Mouse (Mus musculus): Measurements from ENCODE around the gene Eya4. TPM values are rescaled to one million over a fixed set of nuclear protein-coding genes. Genes with fewer than 3 reads are reported as not detected.

Eya4 gene
- polyA plus RNA-seq, 1 experiment: not detected

- Histone ChIP-seq H3K36me3 (ENCODE audit: control insufficient read depth) (no peaks in the 10 kb centered on the region), H3K9me3 (ENCODE audit: control insufficient read depth, low read length) (no peaks in the 10 kb centered on the region), H3K4me3 (replicated peaks) (no peak overlapping the region), H3K4me1 (ENCODE audit: control insufficient read depth) (no peaks in the 10 kb centered on the region), H3K27me3 (ENCODE audit: control insufficient read depth) (no peaks in the 10 kb centered on the region)
- no peak for TF ChIP-seq TAL1 (IDR thresholded peaks at IDR 0.05; ENCODE audit: low read length)
- TF ChIP-seq GATA1 (IDR thresholded peaks at IDR 0.05; ENCODE audit: low read length): no peak
These were observed 173.1 kb downstream of the Eya4 start for GRCm38 (mm10) chr10:23177347-23178046.

GRCm38 (mm10) chr10:23176666-23177346 is 173.8 kb downstream of the Eya4 start:
- TF ChIP-seq GATA1 (IDR thresholded peaks at IDR 0.05; ENCODE audit: low read length) (no peak), TAL1 (IDR thresholded peaks at IDR 0.05; ENCODE audit: low read length) (no peak)
- no peaks in the 10 kb centered on the region for H3K4me1 ChIP-seq (ENCODE audit: control insufficient read depth)
- no peaks in the 10 kb centered on the region for H3K9me3 ChIP-seq (ENCODE audit: control insufficient read depth, low read length)
- H3K4me3 ChIP-seq (replicated peaks): no peak overlapping the region
- H3K27me3 ChIP-seq (ENCODE audit: control insufficient read depth): no peaks in the 10 kb centered on the region
- H3K36me3 ChIP-seq (ENCODE audit: control insufficient read depth): no peaks in the 10 kb centered on the region

GRCm38 (mm10) chr10:23171541-23171940 is 179.0 kb downstream of the Eya4 start:
- Histone ChIP-seq H3K27me3 (ENCODE audit: control insufficient read depth) (no peaks in the 10 kb centered on the region), H3K4me1 (ENCODE audit: control insufficient read depth) (no peaks in the 10 kb centered on the region), H3K9me3 (ENCODE audit: control insufficient read depth, low read length) (no peaks in the 10 kb centered on the region), H3K4me3 (replicated peaks) (no peak overlapping the region), H3K36me3 (ENCODE audit: control insufficient read depth) (no peaks in the 10 kb centered on the region)
- TF ChIP-seq TAL1 (IDR thresholded peaks at IDR 0.05; ENCODE audit: low read length): no peak
- TF ChIP-seq GATA1 (IDR thresholded peaks at IDR 0.05; ENCODE audit: low read length): no peak

GRCm38 (mm10) chr10:23165089-23165642 is 185.4 kb downstream of the Eya4 start:
- TF ChIP-seq TAL1 (IDR thresholded peaks at IDR 0.05; ENCODE audit: low read length): no peak
- no peak for TF ChIP-seq GATA1 (IDR thresholded peaks at IDR 0.05; ENCODE audit: low read length)
- H3K36me3 ChIP-seq (ENCODE audit: control insufficient read depth): no peaks in the 10 kb centered on the region
- no peaks in the 10 kb centered on the region for H3K9me3 ChIP-seq (ENCODE audit: control insufficient read depth, low read length)
- no peak overlapping the region for H3K4me3 ChIP-seq (replicated peaks)
- H3K27me3 ChIP-seq (ENCODE audit: control insufficient read depth): no peaks in the 10 kb centered on the region
- no peaks in the 10 kb centered on the region for H3K4me1 ChIP-seq (ENCODE audit: control insufficient read depth)

GRCm38 (mm10) chr10:23159844-23160243 is 190.7 kb downstream of the Eya4 start:
- no peaks in the 10 kb centered on the region for H3K36me3 ChIP-seq (ENCODE audit: control insufficient read depth)
- TF ChIP-seq TAL1 (IDR thresholded peaks at IDR 0.05; ENCODE audit: low read length) (no peak), GATA1 (IDR thresholded peaks at IDR 0.05; ENCODE audit: low read length) (no peak)
- H3K27me3 ChIP-seq (ENCODE audit: control insufficient read depth): no peaks in the 10 kb centered on the region
- no peaks in the 10 kb centered on the region for H3K9me3 ChIP-seq (ENCODE audit: control insufficient read depth, low read length)
- no peaks in the 10 kb centered on the region for H3K4me1 ChIP-seq (ENCODE audit: control insufficient read depth)
- H3K4me3 ChIP-seq (replicated peaks): no peak overlapping the region

GRCm38 (mm10) chr10:23159138-23159537 is 191.4 kb downstream of the Eya4 start:
- Histone ChIP-seq H3K36me3 (ENCODE audit: control insufficient read depth) (no peaks in the 10 kb centered on the region), H3K4me1 (ENCODE audit: control insufficient read depth) (no peaks in the 10 kb centered on the region), H3K4me3 (replicated peaks) (no peak overlapping the region), H3K27me3 (ENCODE audit: control insufficient read depth) (no peaks in the 10 kb centered on the region), H3K9me3 (ENCODE audit: control insufficient read depth, low read length) (no peaks in the 10 kb centered on the region)
- no peak for TF ChIP-seq GATA1 (IDR thresholded peaks at IDR 0.05; ENCODE audit: low read length)
- TF ChIP-seq TAL1 (IDR thresholded peaks at IDR 0.05; ENCODE audit: low read length): no peak

- TF ChIP-seq TAL1 (IDR thresholded peaks at IDR 0.05; ENCODE audit: low read length): no peak
- no peak for TF ChIP-seq GATA1 (IDR thresholded peaks at IDR 0.05; ENCODE audit: low read length)
- no peaks in the 10 kb centered on the region for H3K27me3 ChIP-seq (ENCODE audit: control insufficient read depth)
These were observed 193.5 kb downstream of the Eya4 start for GRCm38 (mm10) chr10:23156866-23157625.

GRCm38 (mm10) chr10:23150401-23150800 is 200.2 kb downstream of the Eya4 start:
- Histone ChIP-seq H3K27me3 (ENCODE audit: control insufficient read depth) (no peaks in the 10 kb centered on the region), H3K4me3 (replicated peaks) (no peak overlapping the region), H3K4me1 (ENCODE audit: control insufficient read depth) (no peaks in the 10 kb centered on the region), H3K9me3 (ENCODE audit: control insufficient read depth, low read length) (no peaks in the 10 kb centered on the region), H3K36me3 (ENCODE audit: control insufficient read depth) (no peaks in the 10 kb centered on the region)
- TF ChIP-seq TAL1 (IDR thresholded peaks at IDR 0.05; ENCODE audit: low read length) (no peak), GATA1 (IDR thresholded peaks at IDR 0.05; ENCODE audit: low read length) (no peak)

More at GRCm38 (mm10) chr10:23156866-23157625, 193.5 kb downstream of the Eya4 start:
- Histone ChIP-seq H3K4me3 (replicated peaks) (no peak overlapping the region), H3K36me3 (ENCODE audit: control insufficient read depth) (no peaks in the 10 kb centered on the region), H3K9me3 (ENCODE audit: control insufficient read depth, low read length) (no peaks in the 10 kb centered on the region), H3K4me1 (ENCODE audit: control insufficient read depth) (no peaks in the 10 kb centered on the region)

GRCm38 (mm10) chr10:23144616-23145015 is 206.0 kb downstream of the Eya4 start:
- no peaks in the 10 kb centered on the region for H3K9me3 ChIP-seq (ENCODE audit: control insufficient read depth, low read length)
- no peak for TF ChIP-seq TAL1 (IDR thresholded peaks at IDR 0.05; ENCODE audit: low read length)
- no peak for TF ChIP-seq GATA1 (IDR thresholded peaks at IDR 0.05; ENCODE audit: low read length)

More at GRCm38 (mm10) chr10:23144616-23145015, 206.0 kb downstream of the Eya4 start:
- Histone ChIP-seq H3K4me1 (ENCODE audit: control insufficient read depth) (no peaks in the 10 kb centered on the region), H3K36me3 (ENCODE audit: control insufficient read depth) (no peaks in the 10 kb centered on the region), H3K27me3 (ENCODE audit: control insufficient read depth) (no peaks in the 10 kb centered on the region), H3K4me3 (replicated peaks) (no peak overlapping the region)

Data from erythroblast, embryonic 14.5 days (primary cell).